Mouse (Mus musculus) CH12.LX (cell line): ENCODE measurements around the gene Caprin1. TPM values are rescaled to one million over a fixed set of nuclear protein-coding genes. Genes with fewer than 3 reads are reported as not detected.

Experiments used
- DNase-seq: peaks from one replicate; pipeline ENCODE4 v3.0.0-alpha.2; 2013; ENCODE audit errors: extremely low read depth
- H3K27ac ChIP-seq: 2 replicates; pipeline ENCODE4 v1.5.1; 2012; ENCODE audit warnings: low read depth, mild to moderate bottlenecking, control low read depth, moderate library complexity; ENCODE audit not compliant: insufficient read depth
- H3K27me3 ChIP-seq: replicated peaks from 2 replicates; pipeline ENCODE3; 2012; ENCODE audit warnings: inconsistent platforms
- H3K36me3 ChIP-seq, 2 experiments: replicated peaks in 1 of 2; 2 replicates each; pipeline versions ENCODE3 to v1.6.1; 2012; ENCODE audit warnings: inconsistent platforms in 1 of 2, low read length in 1 of 2, mild to moderate bottlenecking in 1 of 2, mixed read lengths in 1 of 2, moderate library complexity in 1 of 2; ENCODE audit not compliant: control insufficient read depth in 1 of 2, insufficient read depth in 1 of 2
- H3K4me1 ChIP-seq, 2 experiments: 2 replicates each; pipeline ENCODE4 v1.6.1; 2012; ENCODE audit warnings: inconsistent platforms in 1 of 2, moderate library complexity in 1 of 2; ENCODE audit not compliant: insufficient read depth in 2 of 2, control insufficient read depth in 1 of 2
- H3K4me2 ChIP-seq: 2 replicates; pipeline ENCODE4 v1.6.1; 2012; ENCODE audit warnings: low read depth, mild to moderate bottlenecking, control low read depth; ENCODE audit not compliant: poor library complexity, insufficient read depth, severe bottlenecking
- H3K4me3 ChIP-seq, 3 experiments: fragments of 150-350 bp in 1 of 3; sonication (generic) in 1 of 3; replicated peaks in 1 of 3; 2 replicates each; pipeline versions ENCODE3 to v1.5.1; 2011 to 2012; ENCODE audit warnings: low read depth in 2 of 3, low read length in 2 of 3, mild to moderate bottlenecking in 2 of 3, moderate library complexity in 2 of 3, control low read depth in 1 of 3, improper control_type of control experiment in 1 of 3, inconsistent platforms in 1 of 3, mixed read lengths in 1 of 3; ENCODE audit not compliant: poor library complexity in 1 of 3
- H3K79me2 ChIP-seq: replicated peaks from 2 replicates; pipeline ENCODE4 v1.6.1; 2012; ENCODE audit warnings: mild to moderate bottlenecking, moderate library complexity; ENCODE audit not compliant: control insufficient read depth, poor library complexity, insufficient read depth, severe bottlenecking; ENCODE audit errors: extremely low read depth
- H3K9ac ChIP-seq: 2 replicates; pipeline ENCODE4 v1.6.1; 2012; ENCODE audit warnings: low read depth, mild to moderate bottlenecking, control low read depth, moderate library complexity; ENCODE audit not compliant: insufficient read depth
- H3K9me3 ChIP-seq: replicated peaks from 2 replicates; pipeline ENCODE3; 2012; ENCODE audit warnings: low read length, inconsistent platforms, mixed read lengths
- CHD2 ChIP-seq: IDR thresholded peaks from 2 replicates; pipeline ENCODE4 v1.6.1; 2011; ENCODE audit warnings: low read length, improper control_type of control experiment
- ELF1 ChIP-seq: IDR thresholded peaks from 2 replicates; pipeline ENCODE4 v1.6.1; 2014; ENCODE audit warnings: low read depth, mild to moderate bottlenecking, inconsistent platforms, low read length, improper control_type of control experiment
- EP300 ChIP-seq: IDR thresholded peaks from 2 replicates; pipeline ENCODE4 v1.6.1; 2011; ENCODE audit warnings: low read length, improper control_type of control experiment
- HCFC1 ChIP-seq: IDR thresholded peaks from 2 replicates; pipeline ENCODE4 v1.6.1; 2012; ENCODE audit warnings: low read depth, mild to moderate bottlenecking, inconsistent platforms, low read length, improper control_type of control experiment
- IRF4 ChIP-seq: IDR thresholded peaks from 2 replicates; pipeline ENCODE4 v1.6.1; 2014; ENCODE audit warnings: low read depth, mild to moderate bottlenecking, inconsistent platforms, low read length, improper control_type of control experiment
- JUN ChIP-seq: IDR thresholded peaks from 2 replicates; pipeline ENCODE4 v1.6.1; 2011; ENCODE audit warnings: low read depth, mild to moderate bottlenecking, low read length, improper control_type of control experiment, moderate library complexity; ENCODE audit not compliant: insufficient read depth
- JUND ChIP-seq: conservative IDR thresholded peaks from 2 replicates; pipeline ENCODE4 v1.6.1; 2011; ENCODE audit warnings: low read depth, low read length, improper control_type of control experiment
- KAT2A ChIP-seq: IDR thresholded peaks from 2 replicates; pipeline ENCODE4 v1.6.1; 2012; ENCODE audit warnings: low read length, improper control_type of control experiment, inconsistent platforms; ENCODE audit not compliant: insufficient replicate concordance
- MAFK ChIP-seq: IDR thresholded peaks from 2 replicates; pipeline ENCODE4 v1.6.1; 2011; ENCODE audit warnings: low read length, improper control_type of control experiment; ENCODE audit not compliant: insufficient replicate concordance
- MAX ChIP-seq: IDR thresholded peaks from 2 replicates; pipeline ENCODE4 v1.6.1; 2011; ENCODE audit warnings: low read length, improper control_type of control experiment
- MAZ ChIP-seq: IDR thresholded peaks from 2 replicates; pipeline ENCODE4 v1.6.1; 2012; ENCODE audit warnings: low read depth, mild to moderate bottlenecking, inconsistent platforms, low read length, improper control_type of control experiment, moderate library complexity
- MEF2A ChIP-seq: IDR thresholded peaks from 2 replicates; pipeline ENCODE4 v1.6.1; 2014; ENCODE audit warnings: low read depth, mild to moderate bottlenecking, inconsistent platforms, low read length, improper control_type of control experiment, borderline replicate concordance
- MXI1 ChIP-seq: IDR thresholded peaks from 2 replicates; pipeline ENCODE4 v1.6.1; 2011; ENCODE audit warnings: mild to moderate bottlenecking, low read depth, low read length, improper control_type of control experiment
- MYC ChIP-seq: IDR thresholded peaks from 2 replicates; pipeline ENCODE4 v1.6.1; 2011; ENCODE audit warnings: low read depth, mild to moderate bottlenecking, improper control_type of control experiment, low read length
- NELFE ChIP-seq: IDR thresholded peaks from 2 replicates; pipeline ENCODE4 v1.6.1; 2011; ENCODE audit warnings: low read depth, low read length, improper control_type of control experiment
- NRF1 ChIP-seq: IDR thresholded peaks from 2 replicates; pipeline ENCODE4 v1.6.1; 2014; ENCODE audit warnings: low read depth, mild to moderate bottlenecking, inconsistent platforms, low read length, improper control_type of control experiment, moderate library complexity
- POLR2AphosphoS2 ChIP-seq: IDR thresholded peaks from 2 replicates; pipeline ENCODE4 v1.6.1; 2011; ENCODE audit warnings: low read depth, low read length, improper control_type of control experiment
- RCOR1 ChIP-seq: conservative IDR thresholded peaks from 2 replicates; pipeline ENCODE4 v1.6.1; 2012; ENCODE audit warnings: low read depth, mild to moderate bottlenecking, inconsistent platforms, low read length, improper control_type of control experiment
- SIN3A ChIP-seq: IDR thresholded peaks from 2 replicates; pipeline ENCODE4 v1.6.1; 2012; ENCODE audit warnings: low read length, improper control_type of control experiment, inconsistent platforms
- TBP ChIP-seq: conservative IDR thresholded peaks from 2 replicates; pipeline ENCODE4 v1.6.1; 2011; ENCODE audit warnings: low read depth, low read length, improper control_type of control experiment
- USF2 ChIP-seq: conservative IDR thresholded peaks from 2 replicates; pipeline ENCODE4 v1.6.1; 2011; ENCODE audit warnings: low read depth, low read length, improper control_type of control experiment
- ZC3H11A ChIP-seq: IDR thresholded peaks from 2 replicates; pipeline ENCODE4 v1.6.1; 2012; ENCODE audit warnings: low read depth, mild to moderate bottlenecking, inconsistent platforms, low read length, improper control_type of control experiment
- ZMIZ1 ChIP-seq: IDR thresholded peaks from 2 replicates; pipeline ENCODE4 v1.6.1; 2012; ENCODE audit warnings: low read depth, mild to moderate bottlenecking, inconsistent platforms, low read length, improper control_type of control experiment
- ZNF384 ChIP-seq: IDR thresholded peaks from 2 replicates; pipeline ENCODE4 v1.6.1; 2012; ENCODE audit warnings: low read depth, low read length, improper control_type of control experiment, inconsistent platforms
- dilution Hi-C: fragments of 300-500 bp; cut with MboI; formaldehyde crosslinking; loops from 2 replicates; pipeline ENCODE4 v1.14.3; 2020; ENCODE audit warnings: low sequenced_read_pairs; ENCODE audit not compliant: extremely low pct_unique_long_range_greater_than_20kb, extremely low pct_ligation_motif_present
- in situ Hi-C: fragments of 300-500 bp; cut with MboI; formaldehyde crosslinking; loops from 3 replicates; pipeline ENCODE4 v1.14.3; 2019; ENCODE audit warnings: low sequenced_read_pairs, low pct_ligation_motif_present, low pct_unique_long_range_greater_than_20kb, mixed read lengths
- polyA plus RNA-seq: library from polyadenylated mRNA; unstranded; fragments of >175 nt; gene quantifications from 2 replicates; pipeline ENCODE4 v1.2.1, GENCODE M21; 2012; ENCODE audit warnings: low read depth; ENCODE audit not compliant: insufficient read length
- total RNA-seq, 2 experiments: library from RNA; depleted of rRNA; stranded (reverse); fragments of 300-350 nt in 1 of 2; fragments of >200 nt in 1 of 2; gene quantifications; 2 replicates each; pipeline ENCODE4 v1.2.3; 2012 to 2014

Caprin1 gene
- total and polyA plus RNA-seq, 3 experiments, result 217 to 514 (median 410) TPM

DNA sequence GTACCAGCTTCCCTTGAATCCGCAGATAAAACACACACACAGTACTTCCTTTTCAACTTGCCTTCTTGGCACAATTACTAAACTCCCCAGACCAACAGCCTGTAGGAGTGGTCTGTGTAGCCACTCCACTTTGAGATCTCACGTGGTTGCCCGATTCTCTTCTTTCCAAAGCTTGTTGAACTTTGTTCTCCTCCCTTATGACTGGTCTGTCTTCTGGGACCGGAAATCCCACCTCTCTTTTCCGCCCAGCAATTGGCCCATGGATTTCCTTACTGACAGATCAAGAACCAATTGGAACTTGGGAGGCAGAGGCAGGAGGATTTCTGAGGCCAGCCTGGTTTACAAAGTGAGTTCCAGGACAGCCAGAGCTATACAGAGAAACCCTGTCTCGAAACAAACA lies 13.0 kb upstream of the Caprin1 start:
- no peak for DNase-seq
- TF ChIP-seq JUN (no peak), ZNF384 (no peak), MEF2A (no peak), MYC (no peak), ZC3H11A (no peak), ELF1 (no peak), TBP (no peak), MAZ (no peak), RCOR1 (no peak), MAX (no peak), EP300 (no peak), KAT2A (no peak), ZMIZ1 (no peak), HCFC1 (no peak), MAFK (no peak), MXI1 (no peak)
- H3K9ac ChIP-seq, result no peak overlapping the region
- in situ Hi-C loops (no loop called here), dilution Hi-C loops (no loop called here)
- no peak overlapping the region for H3K4me2 ChIP-seq
- no peaks in the 10 kb centered on the region for H3K36me3 ChIP-seq
- H3K27me3 ChIP-seq, result no peaks in the 10 kb centered on the region
- no peaks in the 10 kb centered on the region for H3K4me1 ChIP-seq
- H3K9me3 ChIP-seq, result no peaks in the 10 kb centered on the region
- no peak overlapping the region for H3K27ac ChIP-seq
- no peaks in the 10 kb centered on the region for H3K79me2 ChIP-seq
- no peak overlapping the region for H3K4me3 ChIP-seq

DNA sequence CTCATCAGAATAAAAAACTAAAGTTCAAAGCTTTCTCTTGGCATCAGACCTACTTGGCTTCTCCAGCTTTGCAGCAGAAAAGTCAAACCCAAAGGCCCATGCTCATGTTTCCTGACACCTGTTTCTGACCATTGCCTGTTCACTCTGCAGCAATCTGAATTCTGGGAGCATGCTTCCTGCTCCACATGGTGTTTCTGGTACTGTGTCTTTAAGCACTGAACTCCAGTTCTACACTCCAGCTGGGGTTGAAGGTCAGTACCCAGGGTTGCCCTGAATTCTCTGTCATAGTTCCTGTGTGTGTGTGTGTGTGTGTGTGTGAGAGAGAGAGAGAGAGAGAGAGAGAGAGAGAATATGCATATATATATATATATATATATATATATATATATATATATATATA lies 11.0 kb upstream of the Caprin1 start:
- DNase-seq, result no peak
- no peak overlapping the region for H3K9ac ChIP-seq
- no peak overlapping the region for H3K27ac ChIP-seq
- no peaks in the 10 kb centered on the region for H3K36me3 ChIP-seq
- no peaks in the 10 kb centered on the region for H3K27me3 ChIP-seq
- no peaks in the 10 kb centered on the region for H3K79me2 ChIP-seq
- no peak overlapping the region for H3K4me2 ChIP-seq
- peaks cover 0 to 7% of the 10 kb centered on the region in 2 experiments; a peak in 2 of 4 replicates for H3K4me1 ChIP-seq
- dilution Hi-C loops (no loop called here), in situ Hi-C loops (no loop called here)
- no peak overlapping the region for H3K4me3 ChIP-seq
- no peaks in the 10 kb centered on the region for H3K9me3 ChIP-seq
- no peak for TF ChIP-seq MEF2A
- no peak for TF ChIP-seq CHD2
- no peak for TF ChIP-seq IRF4
- TF ChIP-seq JUND, result no peak
- TF ChIP-seq NRF1, result no peak
- no peak for TF ChIP-seq ZMIZ1
- no peak for TF ChIP-seq SIN3A
- TF ChIP-seq POLR2AphosphoS2, result no peak
- TF ChIP-seq USF2, result no peak
- TF ChIP-seq JUN, result no peak
- TF ChIP-seq MYC, result no peak
- TF ChIP-seq NELFE, result no peak
